Mouse (Mus musculus): ENCODE measurements around the gene Alg2. TPM values are rescaled to one million over a fixed set of nuclear protein-coding genes. Genes with fewer than 3 reads are reported as not detected.

Alg2 gene
- 1 to 10 TPM; 8.8 to 8.9 TPM for total RNA-seq (2023)

GRCm38 (mm10) chr4:47473968-47474729, at the start of gene Alg2, which contains the start of gene Sec61b:
Alg2 (minus strand) TSS chr4:47474333.
Sec61b (plus strand) TSS chr4:47474658.

Other genes with a start within 250 kb of the Alg2 start
- gene Tgfbr1, start 121.1 kb downstream of the Alg2 start, total RNA-seq (2023) = 10 to 100 TPM; 26.8 to 32.2 TPM
- gene Sec61b, start 325 bp upstream of the Alg2 start, total RNA-seq (2023) = 100 to 1,000 TPM; 133 to 145 TPM

Measured in neutrophil, adult 83 days (primary cell).